Mouse (Mus musculus) kidney, adult 2 months (tissue): Measurements from ENCODE around the gene Rprd2. TPM values are rescaled to one million over a fixed set of nuclear protein-coding genes. Genes with fewer than 3 reads are reported as not detected.
"Not testable (repeated sequence)": the region's sequence is repeated elsewhere in the genome, so short reads cannot be mapped to it uniquely, and the experiment has no call there.

Experiments
- DNase-seq: peaks from one replicate; pipeline ENCODE4 v3.0.0; 2021
- H3K27ac ChIP-seq: fragments of 200-500 bp; 2 replicates; pipeline ENCODE4 v1.5.1; 2012; ENCODE audit warnings: low read depth, low read length, control low read depth, inconsistent platforms; ENCODE audit not compliant: insufficient read depth
- H3K27me3 ChIP-seq: fragments of 200-500 bp; replicated peaks from 2 replicates; pipeline ENCODE4 v1.6.1; 2012; ENCODE audit warnings: mild to moderate bottlenecking, moderate library complexity, low read length, inconsistent platforms; ENCODE audit not compliant: control insufficient read depth, insufficient read depth
- H3K36me3 ChIP-seq: fragments of 200-500 bp; 2 replicates; pipeline ENCODE4 v1.6.1; 2012; ENCODE audit warnings: mild to moderate bottlenecking, moderate library complexity, low read length, inconsistent platforms; ENCODE audit not compliant: control insufficient read depth, insufficient read depth
- H3K4me1 ChIP-seq: fragments of 200-500 bp; 2 replicates; pipeline ENCODE4 v1.6.1; 2011; ENCODE audit warnings: low read length; ENCODE audit not compliant: control insufficient read depth, insufficient read depth
- H3K4me3 ChIP-seq: fragments of 200-500 bp; 2 replicates; pipeline ENCODE4 v1.5.1; 2011; ENCODE audit warnings: mild to moderate bottlenecking, low read depth, low read length, control low read depth; ENCODE audit not compliant: insufficient read depth
- CTCF ChIP-seq: fragments of 200-500 bp; conservative IDR thresholded peaks from 2 replicates; pipeline ENCODE4 v1.5.1; 2011; ENCODE audit warnings: low read depth, mild to moderate bottlenecking, control low read depth, low read length, moderate library complexity, mixed read lengths; ENCODE audit not compliant: insufficient read depth, insufficient read length
- POLR2A ChIP-seq: fragments of 200-500 bp; IDR thresholded peaks from one replicate; pipeline ENCODE4 v1.6.1; 2011; ENCODE audit warnings: low read depth, low read length, control low read depth
- WGBS: fragments of 180-500 bp; shearing (Covaris S2); methylation state at CpG from one replicate; pipeline ENCODE4 v1.1.7; 2018; 5-methylcytosine and 5-hydroxymethylcytosine counted together
- polyA plus RNA-seq: library from polyadenylated mRNA; depleted of rRNA; stranded (reverse); fragments of >200 nt; gene quantifications from 2 replicates; pipeline ENCODE4 v1.2.3, GENCODE M21; 2012

Rprd2 gene
- polyA plus RNA-seq, 1 experiment, result 13.9 TPM

DNA sequence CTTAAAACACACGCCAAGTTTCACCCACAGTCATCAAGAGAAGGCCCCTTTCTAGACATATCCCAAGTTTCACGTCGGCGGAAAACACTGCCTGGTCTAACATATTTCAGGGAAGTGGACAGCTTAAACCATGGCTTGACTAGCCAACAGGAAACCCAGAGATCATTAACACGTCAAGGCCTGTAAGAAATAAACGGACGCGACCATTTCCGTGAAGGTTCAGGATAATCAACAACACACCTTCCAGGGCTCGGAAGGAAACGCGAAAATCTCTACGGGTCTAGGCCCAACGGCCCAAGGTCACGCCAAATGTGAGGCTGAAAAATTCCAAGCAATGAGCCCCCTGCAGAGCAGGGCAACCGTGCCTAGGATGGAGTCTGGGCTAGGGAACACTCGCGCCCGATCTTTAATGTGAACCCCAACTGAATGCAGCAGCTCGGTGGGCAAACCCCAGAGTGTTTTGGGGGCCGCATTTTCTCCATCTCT lies 594 bp downstream of the Rprd2 start:
- Histone ChIP-seq H3K4me3 (peak overlapping the region; percentile 100), H3K27ac (peak overlapping the region; percentile 99), H3K4me1 (peaks cover 2% of the 10 kb centered on the region; the same call in 1 of the 2 replicates), H3K27me3 (no peaks in the 10 kb centered on the region), H3K36me3 (no peaks in the 10 kb centered on the region)
- DNase-seq, result peak; percentile 85
- WGBS, result 0% methylated on average over 21 of the region's 21 CpGs
- peak; percentile 35 for TF ChIP-seq POLR2A
- TF ChIP-seq CTCF, result no peak

DNA sequence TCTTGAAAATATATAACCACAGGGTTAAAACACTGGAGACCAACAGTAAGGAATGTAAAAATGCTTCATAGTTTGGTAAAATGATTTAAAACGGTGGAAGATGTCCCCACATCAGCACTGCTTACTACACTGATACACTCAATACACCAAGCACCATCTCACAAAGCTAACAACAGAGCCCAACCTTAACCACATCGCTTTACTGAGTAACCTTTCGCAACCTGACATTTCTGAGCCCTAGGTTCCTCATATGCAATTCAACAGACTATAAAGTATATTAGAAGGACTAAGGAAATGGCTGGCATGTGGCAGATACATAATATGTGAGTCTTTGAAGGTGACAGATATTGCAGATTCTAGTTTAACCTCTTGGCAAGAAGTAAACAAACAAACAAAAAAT lies 2.0 kb downstream of the Rprd2 start:
- no peaks in the 10 kb centered on the region for H3K36me3 ChIP-seq
- H3K4me3 ChIP-seq, result no peak overlapping the region
- WGBS, result 68% methylated on average over 3 of the region's 3 CpGs
- DNase-seq, result no peak
- H3K4me1 ChIP-seq, result peaks cover 2% of the 10 kb centered on the region; the same call in 1 of the 2 replicates
- no peak overlapping the region for H3K27ac ChIP-seq
- no peaks in the 10 kb centered on the region for H3K27me3 ChIP-seq
- TF ChIP-seq CTCF (no peak), POLR2A (no peak)

- H3K4me1 ChIP-seq, result no peaks in the 10 kb centered on the region; the same call in 1 of the 2 replicates
- no peak for TF ChIP-seq CTCF
- TF ChIP-seq POLR2A, result no peak
- no peak for DNase-seq
- WGBS, result 33% methylated on average over 2 of the region's 2 CpGs
- H3K4me3 ChIP-seq, result no peak overlapping the region
- H3K27ac ChIP-seq, result no peak overlapping the region
- H3K27me3 ChIP-seq, result no peaks in the 10 kb centered on the region
- H3K36me3 ChIP-seq, result no peaks in the 10 kb centered on the region
Observed at GRCm38 (mm10) chr3:95808384-95808783, 10.3 kb downstream of the Rprd2 start.

- not testable (repeated sequence) for H3K4me1 ChIP-seq, H3K36me3 ChIP-seq, H3K4me3 ChIP-seq, DNase-seq, H3K27ac ChIP-seq, H3K27me3 ChIP-seq
- WGBS, result 92% methylated on average over 6 of the region's 6 CpGs
Observed at GRCm38 (mm10) chr3:95807630-95808029, 11.0 kb downstream of the Rprd2 start.

GRCm38 (mm10) chr3:95806677-95807076 lies 12.0 kb downstream of the Rprd2 start:
- TF ChIP-seq POLR2A (no peak), CTCF (no peak)
- DNase-seq, result no peak
- no peaks in the 10 kb centered on the region; the same call in 1 of the 2 replicates for H3K4me1 ChIP-seq
- H3K4me3 ChIP-seq, result no peak overlapping the region
- WGBS, result 66% methylated on average over 1 of the region's 1 CpGs
- no peaks in the 10 kb centered on the region for H3K36me3 ChIP-seq
- H3K27me3 ChIP-seq, result no peaks in the 10 kb centered on the region
- H3K27ac ChIP-seq, result no peak overlapping the region

- H3K4me1 ChIP-seq, result no peaks in the 10 kb centered on the region
- 97% methylated on average over 4 of the region's 4 CpGs for WGBS
- DNase-seq, result no peak
- H3K27ac ChIP-seq, result no peak overlapping the region
- H3K27me3 ChIP-seq, result no peaks in the 10 kb centered on the region
- TF ChIP-seq CTCF, result no peak
- no peak for TF ChIP-seq POLR2A
- no peaks in the 10 kb centered on the region for H3K36me3 ChIP-seq
- no peak overlapping the region for H3K4me3 ChIP-seq
Observed at GRCm38 (mm10) chr3:95803851-95804250, 14.8 kb downstream of the Rprd2 start.

- TF ChIP-seq CTCF, result no peak
- TF ChIP-seq POLR2A, result no peak
- Histone ChIP-seq H3K27me3 (no peaks in the 10 kb centered on the region), H3K27ac (no peak overlapping the region)
Observed at GRCm38 (mm10) chr3:95798756-95799155, 19.9 kb downstream of the Rprd2 start.

GRCm38 (mm10) chr3:95794299-95794698 lies 24.4 kb downstream of the Rprd2 start:
- no peaks in the 10 kb centered on the region for H3K27me3 ChIP-seq
- WGBS, result 85% methylated on average over 1 of the region's 1 CpGs
- DNase-seq, result no peak
- no peaks in the 10 kb centered on the region for H3K36me3 ChIP-seq
- no peak overlapping the region for H3K4me3 ChIP-seq
- H3K27ac ChIP-seq, result no peak overlapping the region
- TF ChIP-seq CTCF (no peak), POLR2A (no peak)
- H3K4me1 ChIP-seq, result no peaks in the 10 kb centered on the region; the same call in 1 of the 2 replicates

More at GRCm38 (mm10) chr3:95798756-95799155, 19.9 kb downstream of the Rprd2 start:
- H3K4me3 ChIP-seq, result no peak overlapping the region
- no peak for DNase-seq
- WGBS, result 62% methylated on average over 4 of the region's 4 CpGs
- no peaks in the 10 kb centered on the region for H3K4me1 ChIP-seq
- H3K36me3 ChIP-seq, result no peaks in the 10 kb centered on the region
